Mouse (Mus musculus) heart, embryonic 13.5 days (tissue): Measurements from ENCODE around the gene Sec63. TPM values are rescaled to one million over a fixed set of nuclear protein-coding genes. Genes with fewer than 3 reads are reported as not detected.

Source experiments
- polyA plus RNA-seq: library from polyadenylated mRNA; unstranded; fragments of >200 nt; fragmentation: Nextera tagmentation; extraction: Ambion mirVana; gene quantifications from 2 replicates; pipeline ENCODE4 v1.2.1, GENCODE M21; 2015

Sec63 gene
- polyA plus RNA-seq, 1 experiment from 2014 or later: 14.7 TPM

Other genes starting within 250 kb of the Sec63 start
- gene Nr2e1, start 177.9 kb upstream of the Sec63 start, polyA plus RNA-seq: not detected in 2 replicates
- 19.2 and 19.5 TPM in 2 replicates for gene Ostm1, start 177.7 kb upstream of the Sec63 start, polyA plus RNA-seq
- 0.71 and 1.1 TPM in 2 replicates for gene Scml4, start 98.9 kb downstream of the Sec63 start, polyA plus RNA-seq